Mouse (Mus musculus) megakaryocyte-erythroid progenitor cell, adult 5-6 weeks (primary cell): ENCODE results near the gene Msi2. TPM values are rescaled to one million over a fixed set of nuclear protein-coding genes. Genes with fewer than 3 reads are reported as not detected.
A peak's percentile ranks its signal among the peaks of the same experiment; 100 is the strongest.

ENCODE experiments used
- ATAC-seq: replicated peaks from 2 replicates; pipeline ENCODE4 v1.8.0; 2016; ENCODE audit warnings: mild to moderate bottlenecking, inconsistent platforms; ENCODE audit not compliant: severe bottlenecking, poor library complexity, low FRiP score, low TSS enrichment
- total RNA-seq, 2 experiments: library from RNA; stranded (forward) in 1 of 2; stranded (reverse) in 1 of 2; fragments of 200-1000, 215-1000 nt in 1 of 2; fragments of >200 nt in 1 of 2; fragmentation: Nextera tagmentation in 1 of 2; gene quantifications; 2 replicates each; pipeline ENCODE4 v1.2.3; 2014 to 2017

The Msi2 gene
- total RNA-seq, 2 experiments from 2014 or later, result 89.1 to 111 TPM

GRCm38 (mm10) chr11:88532016-88532415, 186.3 kb downstream of the Msi2 start:
- no peak for ATAC-seq

GRCm38 (mm10) chr11:88530032-88530431, 188.3 kb downstream of the Msi2 start:
- ATAC-seq, result peak; percentile 57; the same call in 1 of the 2 replicates

- no peak for ATAC-seq
Observed at GRCm38 (mm10) chr11:88528522-88529101, 189.7 kb downstream of the Msi2 start.

GRCm38 (mm10) chr11:88526711-88527110, 191.6 kb downstream of the Msi2 start:
- ATAC-seq, result no peak

GRCm38 (mm10) chr11:88524790-88525575, 193.3 kb downstream of the Msi2 start:
- no peak for ATAC-seq

GRCm38 (mm10) chr11:88524437-88524789, 193.9 kb downstream of the Msi2 start:
- no peak for ATAC-seq

- ATAC-seq, result peak; percentile 55
Observed at GRCm38 (mm10) chr11:88523921-88524320, 194.4 kb downstream of the Msi2 start.

- no peak for ATAC-seq
Observed at GRCm38 (mm10) chr11:88523511-88523910, 194.8 kb downstream of the Msi2 start.

- ATAC-seq, result no peak
Observed at GRCm38 (mm10) chr11:88522114-88522513, 196.2 kb downstream of the Msi2 start.

- ATAC-seq, result no peak
Observed at GRCm38 (mm10) chr11:88520951-88521730, 197.2 kb downstream of the Msi2 start.

- no peak for ATAC-seq
Observed at GRCm38 (mm10) chr11:88518361-88518760, 200.0 kb downstream of the Msi2 start.

GRCm38 (mm10) chr11:88516596-88517485, 201.5 kb downstream of the Msi2 start:
- ATAC-seq, result no peak

GRCm38 (mm10) chr11:88515736-88516583, 202.4 kb downstream of the Msi2 start:
- ATAC-seq, result peak; percentile 45; the same call in 1 of the 2 replicates

- ATAC-seq, result no peak
Observed at GRCm38 (mm10) chr11:88515267-88515666, 203.0 kb downstream of the Msi2 start.

GRCm38 (mm10) chr11:88514151-88514926, 204.0 kb downstream of the Msi2 start:
- no peak for ATAC-seq

GRCm38 (mm10) chr11:88512580-88512979, 205.7 kb downstream of the Msi2 start:
- peak; percentile 78 for ATAC-seq

GRCm38 (mm10) chr11:88510282-88510850, 207.9 kb downstream of the Msi2 start:
- no peak for ATAC-seq
